Mouse (Mus musculus): ENCODE data around the gene Man1a2. TPM values are rescaled to one million over a fixed set of nuclear protein-coding genes. Genes with fewer than 3 reads are reported as not detected.
A peak's percentile ranks its signal among the peaks of the same experiment; 100 is the strongest.

The Man1a2 gene
- polyA plus RNA-seq, 1 experiment from 2014 or later = 68.7 TPM

DNA sequence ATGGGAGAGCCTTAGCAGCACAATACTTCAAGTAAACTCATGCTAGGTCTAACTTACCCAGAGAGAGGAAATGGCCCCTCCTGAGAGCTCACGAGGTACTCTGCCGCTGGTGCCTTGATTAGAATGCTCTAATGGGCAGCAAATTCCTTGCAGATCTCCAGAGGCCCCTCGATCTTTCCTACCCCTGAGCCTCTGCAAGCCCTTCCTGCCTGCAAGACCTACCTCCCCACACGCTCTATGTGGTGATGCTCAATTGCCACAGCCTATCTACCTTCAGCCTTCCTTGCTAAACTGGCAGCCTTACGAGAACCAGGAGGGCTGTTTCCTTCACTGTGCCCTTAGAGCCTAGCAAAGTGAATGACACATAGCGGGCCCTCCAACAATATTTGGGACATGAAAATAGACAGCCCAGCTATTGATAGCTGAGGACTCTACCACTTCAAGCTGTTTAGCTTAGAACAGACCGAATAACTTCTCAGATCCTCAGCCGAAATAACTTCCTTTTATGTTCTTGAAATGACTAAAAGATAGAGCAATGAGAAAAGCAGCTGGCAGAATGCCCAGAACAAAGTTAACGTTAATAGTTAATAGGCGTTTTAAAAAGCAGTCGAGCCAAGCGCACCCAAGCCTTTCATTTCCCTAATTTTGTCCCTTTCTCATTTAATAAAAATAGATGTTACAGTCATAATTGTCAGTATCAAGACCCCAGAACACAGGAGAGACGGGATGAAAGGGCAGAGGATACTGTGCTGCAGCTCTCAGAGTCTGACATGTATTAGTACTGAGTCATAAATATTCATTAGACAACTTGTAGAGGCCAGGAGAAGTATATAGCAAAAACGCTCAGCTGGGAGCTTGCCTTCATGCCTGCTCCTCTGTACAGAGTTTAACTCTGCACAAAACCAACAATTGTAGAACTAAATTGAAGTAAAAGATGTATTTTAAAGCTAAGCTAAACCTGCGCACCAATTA lies 17.9 kb upstream of the Man1a2 start:
- WGBS = 17% methylated on average over 15 of the region's 15 CpGs
- H3K4me3 ChIP-seq (ENCODE audit: low read depth, low read length) = no peak overlapping the region
- ATAC-seq (ENCODE audit: low FRiP score, low TSS enrichment) (peak; percentile 41), DNase-seq (ENCODE audit: low spot score) (no peak)
- H3K4me1 ChIP-seq (replicated peaks; ENCODE audit: control insufficient read depth, insufficient read depth) = no peaks in the 10 kb centered on the region; the same call in 1 of the 2 replicates
- H3K27me3 ChIP-seq (ENCODE audit: control insufficient read depth, insufficient read depth, low read length) = no peaks in the 10 kb centered on the region
- no peaks in the 10 kb centered on the region for H3K9me3 ChIP-seq (ENCODE audit: control insufficient read depth, low read length)
- TF ChIP-seq CTCF (IDR thresholded peaks at IDR 0.05; ENCODE audit: low read depth) (no peak), EP300 (optimal IDR thresholded peaks at IDR 0.05) (no peak)
- no peak overlapping the region for H3K9ac ChIP-seq (ENCODE audit: low read length)
- peak overlapping the region; percentile 19; the same call in 1 of the 2 replicates for H3K27ac ChIP-seq (replicated peaks)
- no peaks in the 10 kb centered on the region for H3K36me3 ChIP-seq (ENCODE audit: control insufficient read depth, insufficient read depth, low read length)
- H3K4me2 ChIP-seq (replicated peaks; ENCODE audit: low read depth) = no peak overlapping the region

- Histone ChIP-seq H3K36me3 (ENCODE audit: control insufficient read depth, insufficient read depth, low read length) (no peaks in the 10 kb centered on the region), H3K9ac (ENCODE audit: low read length) (no peak overlapping the region), H3K4me1 (replicated peaks; ENCODE audit: control insufficient read depth, insufficient read depth) (no peaks in the 10 kb centered on the region), H3K9me3 (ENCODE audit: control insufficient read depth, low read length) (no peaks in the 10 kb centered on the region), H3K27me3 (ENCODE audit: control insufficient read depth, insufficient read depth, low read length) (no peaks in the 10 kb centered on the region), H3K27ac (replicated peaks) (no peak overlapping the region), H3K4me3 (ENCODE audit: low read depth, low read length) (no peak overlapping the region), H3K4me2 (replicated peaks; ENCODE audit: low read depth) (no peak overlapping the region)
- ATAC-seq (ENCODE audit: low FRiP score, low TSS enrichment) (no peak), DNase-seq (ENCODE audit: low spot score) (no peak)
- WGBS = 64% methylated on average over 6 of the region's 6 CpGs
- TF ChIP-seq EP300 (optimal IDR thresholded peaks at IDR 0.05) (no peak), CTCF (IDR thresholded peaks at IDR 0.05; ENCODE audit: low read depth) (no peak)
These were observed 3.4 kb upstream of the Man1a2 start for GRCm38 (mm10) chr3:100688747-100689146.

DNA sequence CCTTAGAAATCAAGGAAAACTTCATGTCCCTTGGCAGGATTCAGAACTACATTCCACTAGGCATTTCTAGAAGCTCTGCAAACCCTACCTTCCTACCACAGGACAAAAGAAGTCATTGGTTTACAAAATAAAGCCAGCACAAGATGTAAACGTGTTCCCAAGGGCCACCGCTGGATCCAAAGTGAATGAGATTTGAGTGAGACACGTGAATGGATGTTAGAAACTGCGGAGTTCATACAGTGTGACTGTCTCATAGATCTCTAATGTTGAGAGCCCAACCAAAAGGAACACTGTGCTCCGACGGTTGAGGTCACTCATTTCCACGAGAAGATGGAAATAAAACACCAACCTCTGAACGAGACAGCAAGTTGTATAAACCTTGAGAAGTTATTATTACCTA lies 1.5 kb upstream of the Man1a2 start:
- Histone ChIP-seq H3K4me3 (ENCODE audit: low read depth, low read length) (no peak overlapping the region), H3K27me3 (ENCODE audit: control insufficient read depth, insufficient read depth, low read length) (no peaks in the 10 kb centered on the region), H3K36me3 (ENCODE audit: control insufficient read depth, insufficient read depth, low read length) (no peaks in the 10 kb centered on the region), H3K27ac (replicated peaks) (no peak overlapping the region), H3K9ac (ENCODE audit: low read length) (no peak overlapping the region), H3K4me2 (replicated peaks; ENCODE audit: low read depth) (no peak overlapping the region), H3K9me3 (ENCODE audit: control insufficient read depth, low read length) (no peaks in the 10 kb centered on the region), H3K4me1 (replicated peaks; ENCODE audit: control insufficient read depth, insufficient read depth) (peaks cover under 1% of the 10 kb centered on the region; the same call in 1 of the 2 replicates)
- 89% methylated on average over 8 of the region's 8 CpGs for WGBS
- DNase-seq (ENCODE audit: low spot score) (no peak), ATAC-seq (ENCODE audit: low FRiP score, low TSS enrichment) (no peak)
- TF ChIP-seq CTCF (IDR thresholded peaks at IDR 0.05; ENCODE audit: low read depth) (no peak), EP300 (optimal IDR thresholded peaks at IDR 0.05) (no peak)

DNA sequence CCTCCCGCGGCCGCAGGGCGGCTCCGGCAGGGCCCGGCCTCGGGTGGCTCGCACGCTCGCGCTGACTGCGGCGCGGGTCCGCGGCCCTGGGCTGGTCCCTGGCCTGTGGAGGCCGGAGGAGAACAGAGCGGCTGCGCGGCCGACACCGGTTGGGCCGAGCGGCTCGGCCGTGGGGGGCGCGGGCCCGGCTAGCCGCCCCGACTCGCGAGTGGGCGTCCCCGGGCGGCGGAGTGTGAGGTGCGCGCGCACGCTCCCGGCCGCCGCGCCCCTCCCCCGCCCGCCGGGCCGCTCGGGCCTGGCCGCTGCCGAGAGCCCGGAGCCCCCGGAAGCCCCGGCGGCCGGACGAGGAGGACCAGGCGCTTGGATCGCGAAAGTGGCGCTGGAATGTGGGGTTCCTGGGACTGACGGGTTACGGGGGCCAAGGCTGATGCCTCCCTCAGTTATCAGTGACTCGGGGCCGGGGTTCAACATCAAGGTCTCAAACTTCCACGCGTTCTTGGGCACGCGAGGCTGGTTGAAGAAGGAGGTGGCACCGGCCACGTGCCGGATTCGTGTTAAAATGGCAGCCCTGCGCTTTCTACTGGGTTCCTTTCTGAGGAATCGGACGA lies 564 bp upstream of the Man1a2 start:
- H3K27me3 ChIP-seq (ENCODE audit: control insufficient read depth, insufficient read depth, low read length) = no peaks in the 10 kb centered on the region
- DNase-seq (ENCODE audit: low spot score) (peak; percentile 77), ATAC-seq (ENCODE audit: low FRiP score, low TSS enrichment) (peak; percentile 95)
- H3K9me3 ChIP-seq (ENCODE audit: control insufficient read depth, low read length) = no peaks in the 10 kb centered on the region
- peak overlapping the region; percentile 93 for H3K9ac ChIP-seq (ENCODE audit: low read length)
- no peak for TF ChIP-seq EP300 (optimal IDR thresholded peaks at IDR 0.05)
- TF ChIP-seq CTCF (IDR thresholded peaks at IDR 0.05; ENCODE audit: low read depth) = no peak
- H3K4me2 ChIP-seq (replicated peaks; ENCODE audit: low read depth) = peak overlapping the region; percentile 66
- peaks cover 5% of the 10 kb centered on the region; the same call in 1 of the 2 replicates for H3K4me1 ChIP-seq (replicated peaks; ENCODE audit: control insufficient read depth, insufficient read depth)
- H3K36me3 ChIP-seq (ENCODE audit: control insufficient read depth, insufficient read depth, low read length) = no peaks in the 10 kb centered on the region
- H3K27ac ChIP-seq (replicated peaks) = peak overlapping the region; percentile 97
- 2% methylated on average over 62 of the region's 77 CpGs for WGBS
- H3K4me3 ChIP-seq (ENCODE audit: low read depth, low read length) = peak overlapping the region; percentile 87

GRCm38 (mm10) chr3:100684234-100684975 lies 898 bp downstream of the Man1a2 start:
- H3K9ac ChIP-seq (ENCODE audit: low read length) = peak overlapping the region; percentile 93
- H3K27me3 ChIP-seq (ENCODE audit: control insufficient read depth, insufficient read depth, low read length) = no peaks in the 10 kb centered on the region
- WGBS = under 1% methylated on average over 25 of the region's 25 CpGs
- no peaks in the 10 kb centered on the region for H3K36me3 ChIP-seq (ENCODE audit: control insufficient read depth, insufficient read depth, low read length)
- ATAC-seq (ENCODE audit: low FRiP score, low TSS enrichment) (no peak), DNase-seq (ENCODE audit: low spot score) (peak; percentile 47)
- peaks cover 5% of the 10 kb centered on the region; the same call in 1 of the 2 replicates for H3K4me1 ChIP-seq (replicated peaks; ENCODE audit: control insufficient read depth, insufficient read depth)
- H3K4me2 ChIP-seq (replicated peaks; ENCODE audit: low read depth) = peak overlapping the region; percentile 66
- no peaks in the 10 kb centered on the region for H3K9me3 ChIP-seq (ENCODE audit: control insufficient read depth, low read length)
- no peak overlapping the region; the same call in 1 of the 2 replicates for H3K27ac ChIP-seq (replicated peaks)
- peak overlapping the region; percentile 87 for H3K4me3 ChIP-seq (ENCODE audit: low read depth, low read length)
- TF ChIP-seq EP300 (optimal IDR thresholded peaks at IDR 0.05) (no peak), CTCF (IDR thresholded peaks at IDR 0.05; ENCODE audit: low read depth) (no peak)
